Mouse (Mus musculus) lung, postnatal 0 days (tissue): ENCODE measurements at regions not wholly inside any gene's neighbourhood (a gene's known extent, or its start where the extent isn't known, plus 50 kb on each side); places are given as distances from the start of the nearest gene placed in this dataset.

Source experiments
- CTCF ChIP-seq: IDR thresholded peaks from 2 replicates; pipeline ENCODE4 v1.5.1; 2016; ENCODE audit warnings: antibody characterized with exemption, mild to moderate bottlenecking
- EP300 ChIP-seq: IDR thresholded peaks from 2 replicates; pipeline ENCODE4 v1.6.1; 2016; ENCODE audit warnings: antibody characterized with exemption, mild to moderate bottlenecking, control low read depth

GRCm38 (mm10) chr13:99610498-99610897 lies 94.2 kb upstream of the Map1b start:
- no peak for TF ChIP-seq CTCF
- no peak for TF ChIP-seq EP300
